Mouse (Mus musculus) neural tube, embryonic 13.5 days (tissue): ENCODE results near the gene Eef1akmt2. TPM values are rescaled to one million over a fixed set of nuclear protein-coding genes. Genes with fewer than 3 reads are reported as not detected.

Experiments
- ATAC-seq: fragments of 200-750 bp; cut with Nextera tagmentation; 2 replicates; pipeline ENCODE4 v1.8.0; 2017; ENCODE audit warnings: low read depth, mild to moderate bottlenecking, moderate TSS enrichment, moderate library complexity
- H3K27ac ChIP-seq: fragments of 300-500 bp; sonication (generic); replicated peaks from 2 replicates; pipeline ENCODE4 v1.5.1; 2015; ENCODE audit warnings: moderate library complexity, mild to moderate bottlenecking, inconsistent platforms
- H3K27me3 ChIP-seq: fragments of 300-500 bp; sonication (generic); 2 replicates; pipeline ENCODE4 v1.6.1; 2015; ENCODE audit warnings: mild to moderate bottlenecking, inconsistent platforms
- H3K36me3 ChIP-seq: fragments of 300-500 bp; sonication (generic); 2 replicates; pipeline ENCODE4 v1.6.1; 2015; ENCODE audit warnings: mild to moderate bottlenecking, inconsistent platforms
- H3K4me1 ChIP-seq: fragments of 300-500 bp; sonication (generic); replicated peaks from 2 replicates; pipeline ENCODE4 v1.6.1; 2015; ENCODE audit warnings: inconsistent platforms
- H3K4me2 ChIP-seq: fragments of 300-500 bp; sonication (generic); 2 replicates; pipeline ENCODE4 v1.6.1; 2015; ENCODE audit warnings: inconsistent platforms, mild to moderate bottlenecking, moderate library complexity
- H3K4me3 ChIP-seq: fragments of 300-500 bp; sonication (generic); 2 replicates; pipeline ENCODE4 v1.5.1; 2015; ENCODE audit warnings: mild to moderate bottlenecking, inconsistent platforms
- H3K9ac ChIP-seq: fragments of 300-500 bp; sonication (generic); 2 replicates; pipeline ENCODE4 v1.6.1; 2015; ENCODE audit warnings: moderate library complexity, mild to moderate bottlenecking, inconsistent platforms
- H3K9me3 ChIP-seq: fragments of 300-500 bp; sonication (generic); 2 replicates; pipeline ENCODE4 v1.6.1; 2016; ENCODE audit warnings: inconsistent platforms
- WGBS: fragments of 180-500 bp; shearing (Covaris S2); methylation state at CpG from one replicate; pipeline ENCODE4 v1.1.7; 2015; 5-methylcytosine and 5-hydroxymethylcytosine counted together
- polyA plus RNA-seq: library from polyadenylated mRNA; unstranded; fragments of >200 nt; fragmentation: Nextera tagmentation; extraction: Ambion mirVana; gene quantifications from 2 replicates; pipeline ENCODE4 v1.2.1, GENCODE M21; 2015

The Eef1akmt2 gene
- polyA plus RNA-seq, 1 experiment from 2014 or later = 87.9 TPM

- Histone ChIP-seq H3K27me3 (no peaks in the 10 kb centered on the region), H3K4me3 (no peak overlapping the region), H3K36me3 (no peaks in the 10 kb centered on the region), H3K9ac (no peak overlapping the region), H3K27ac (no peak overlapping the region), H3K9me3 (no peaks in the 10 kb centered on the region), H3K4me1 (peaks cover 33% of the 10 kb centered on the region), H3K4me2 (no peak overlapping the region)
- no peak for ATAC-seq
- 64% methylated on average over 5 of the region's 5 CpGs for WGBS
Observed at GRCm38 (mm10) chr7:132815081-132815480, 37.4 kb downstream of the Eef1akmt2 start.

GRCm38 (mm10) chr7:132814089-132814450 is 38.4 kb downstream of the Eef1akmt2 start:
- no peak for ATAC-seq
- peak overlapping the region; percentile 81 for H3K4me2 ChIP-seq
- WGBS = 0% methylated on average over 7 of the region's 7 CpGs
- H3K27ac ChIP-seq = peak overlapping the region; percentile 85
- peak overlapping the region; percentile 88 for H3K9ac ChIP-seq
- H3K36me3 ChIP-seq = no peaks in the 10 kb centered on the region
- H3K4me1 ChIP-seq = peaks cover 43% of the 10 kb centered on the region
- H3K9me3 ChIP-seq = no peaks in the 10 kb centered on the region
- H3K4me3 ChIP-seq = peak overlapping the region; percentile 71
- H3K27me3 ChIP-seq = no peaks in the 10 kb centered on the region

DNA sequence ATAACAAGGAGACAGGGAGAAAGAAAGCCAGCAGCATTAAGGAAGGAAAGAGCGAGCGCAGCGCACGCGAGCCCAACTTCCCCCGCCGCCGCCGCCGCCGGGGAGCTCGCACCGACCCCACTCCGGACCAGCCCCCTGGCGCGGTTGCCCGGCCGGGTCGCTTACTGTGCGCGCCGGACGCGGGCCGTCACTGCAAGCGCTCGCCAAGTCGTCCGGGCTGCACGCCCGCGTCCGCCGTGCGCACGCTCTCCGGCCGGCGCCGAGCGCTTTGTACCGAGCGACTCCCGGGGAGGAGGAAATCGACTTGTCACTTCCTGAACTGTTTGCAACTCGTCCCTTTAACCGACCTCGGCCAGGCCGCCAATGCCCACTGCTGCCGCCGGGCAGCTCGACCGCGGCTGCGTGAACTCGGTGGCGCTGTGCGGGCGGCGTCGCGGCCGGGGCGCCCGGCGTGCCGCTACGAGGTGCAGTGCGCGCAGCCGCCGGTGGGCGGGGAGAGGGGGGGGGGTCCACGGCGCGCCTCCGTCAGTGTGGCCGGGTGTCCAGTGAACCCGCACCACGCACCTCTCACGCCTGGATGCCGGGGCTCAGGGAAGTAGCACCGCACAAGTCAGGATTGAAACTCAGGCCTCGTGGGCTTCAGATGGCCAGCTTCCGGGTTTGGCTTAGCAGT is 38.9 kb downstream of the Eef1akmt2 start, which contains the start of gene Fam53b:
Fam53b (minus strand) TSS at position 471 of the 673 bp plus-strand sequence.
- Histone ChIP-seq H3K36me3 (no peaks in the 10 kb centered on the region), H3K4me1 (peaks cover 48% of the 10 kb centered on the region), H3K27ac (peak within 1 kb of the TSS; percentile 85), H3K4me3 (peak within 1 kb of the TSS; percentile 71), H3K9me3 (no peaks in the 10 kb centered on the region), H3K27me3 (no peaks in the 10 kb centered on the region), H3K9ac (peak within 1 kb of the TSS; percentile 88), H3K4me2 (peak within 1 kb of the TSS; percentile 81)
- WGBS = under 1% methylated on average over 80 of the region's 85 CpGs
- ATAC-seq = peak; percentile 55

GRCm38 (mm10) chr7:132812619-132813415 is 39.7 kb downstream of the Eef1akmt2 start:
- Histone ChIP-seq H3K9me3 (no peaks in the 10 kb centered on the region), H3K36me3 (no peaks in the 10 kb centered on the region), H3K4me3 (peak overlapping the region; percentile 71), H3K27ac (peak overlapping the region; percentile 85), H3K4me2 (peak overlapping the region; percentile 81), H3K9ac (peak overlapping the region; percentile 88), H3K27me3 (no peaks in the 10 kb centered on the region), H3K4me1 (peaks cover 56% of the 10 kb centered on the region)
- 0% methylated on average over 59 of the region's 59 CpGs for WGBS
- peak; percentile 42 for ATAC-seq

DNA sequence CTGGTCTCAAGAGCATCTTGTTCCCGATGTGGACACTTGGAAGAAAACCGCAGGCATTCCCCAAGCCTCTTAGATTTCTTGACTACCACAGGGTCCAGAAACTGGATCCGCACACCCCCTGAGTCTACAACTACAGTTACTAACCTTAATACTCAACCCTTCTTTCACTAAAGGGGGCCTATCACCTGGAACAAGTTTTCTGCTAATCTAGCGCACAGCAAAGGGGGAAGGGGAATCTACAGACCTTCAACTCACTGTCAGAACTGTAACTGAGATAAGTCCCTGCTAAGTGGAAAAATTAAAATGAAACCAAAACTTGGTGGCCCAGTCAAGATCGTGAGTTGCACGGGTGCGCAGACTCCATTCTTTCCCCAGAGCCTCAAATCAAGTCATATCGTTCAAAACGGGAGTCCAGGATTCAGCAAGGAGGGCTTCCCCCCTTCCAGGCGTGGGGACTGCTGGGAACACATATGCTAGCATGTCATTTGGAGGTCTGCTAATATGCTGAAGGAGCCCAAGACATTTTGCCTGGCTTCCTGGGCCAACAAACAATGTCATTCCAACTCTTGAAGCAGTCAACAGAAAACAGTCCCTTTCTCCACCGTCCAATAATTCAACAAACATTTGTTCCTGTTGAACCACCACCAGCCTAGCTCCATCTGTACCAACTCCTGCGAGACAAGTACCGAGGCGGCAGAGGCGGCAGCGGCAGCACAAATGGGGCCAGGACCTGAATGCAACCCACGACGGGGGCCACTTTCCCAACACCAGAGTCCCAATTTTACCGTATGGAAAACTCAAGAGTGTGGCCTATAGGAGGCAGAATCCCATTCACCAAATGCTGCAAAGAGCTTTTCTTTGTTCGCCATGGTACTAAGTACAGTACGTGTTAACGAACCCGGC is 40.5 kb downstream of the Eef1akmt2 start:
- Histone ChIP-seq H3K27me3 (no peaks in the 10 kb centered on the region), H3K36me3 (no peaks in the 10 kb centered on the region), H3K4me2 (peak overlapping the region; percentile 81), H3K4me3 (peak overlapping the region; percentile 71), H3K9me3 (no peaks in the 10 kb centered on the region), H3K4me1 (peaks cover 64% of the 10 kb centered on the region), H3K27ac (peak overlapping the region; percentile 85), H3K9ac (peak overlapping the region; percentile 88)
- ATAC-seq = no peak
- WGBS = 10% methylated on average over 23 of the region's 23 CpGs

GRCm38 (mm10) chr7:132810879-132811278 is 41.6 kb downstream of the Eef1akmt2 start:
- no peaks in the 10 kb centered on the region for H3K9me3 ChIP-seq
- peak overlapping the region; percentile 81 for H3K4me2 ChIP-seq
- H3K27me3 ChIP-seq = no peaks in the 10 kb centered on the region
- H3K4me3 ChIP-seq = 0 out of 2 replicates have a peak overlapping the region, but pooled peaks have one; percentile 71
- H3K36me3 ChIP-seq = no peaks in the 10 kb centered on the region
- WGBS = 50% methylated on average over 1 of the region's 1 CpGs
- peaks cover 75% of the 10 kb centered on the region for H3K4me1 ChIP-seq
- ATAC-seq = peak; percentile 24; the same call in 1 of the 2 replicates
- H3K9ac ChIP-seq = no peak overlapping the region
- H3K27ac ChIP-seq = peak overlapping the region; percentile 79

GRCm38 (mm10) chr7:132810368-132810767 is 42.1 kb downstream of the Eef1akmt2 start:
- WGBS = 10% methylated on average over 6 of the region's 6 CpGs
- H3K36me3 ChIP-seq = no peaks in the 10 kb centered on the region
- H3K9me3 ChIP-seq = no peaks in the 10 kb centered on the region
- peak overlapping the region; percentile 81 for H3K4me2 ChIP-seq
- peak overlapping the region; percentile 79 for H3K27ac ChIP-seq
- H3K4me3 ChIP-seq = no peak overlapping the region
- H3K9ac ChIP-seq = no peak overlapping the region
- 0 out of 2 replicates have a peak, but pooled peaks have one; percentile 16 for ATAC-seq
- H3K4me1 ChIP-seq = peaks cover 80% of the 10 kb centered on the region
- no peaks in the 10 kb centered on the region for H3K27me3 ChIP-seq

DNA sequence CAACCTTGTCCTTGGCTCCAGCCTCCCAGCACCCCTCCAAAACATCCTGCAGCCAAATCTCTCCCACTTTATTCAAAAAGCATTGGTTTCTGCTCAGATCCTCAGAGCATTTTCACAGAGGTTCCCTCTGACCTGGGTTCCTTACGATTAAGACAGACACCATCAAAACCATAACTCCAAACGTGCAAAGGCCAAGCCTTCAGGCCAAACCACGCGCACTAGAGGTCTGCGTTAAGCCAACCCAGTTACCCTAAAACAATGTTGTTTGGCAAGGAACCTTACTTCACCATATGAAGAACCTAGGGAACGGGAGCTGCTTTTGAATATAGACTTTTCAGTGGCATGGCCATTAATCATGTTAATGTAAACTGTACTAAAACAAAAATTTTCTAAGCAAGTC is 42.8 kb downstream of the Eef1akmt2 start:
- no peaks in the 10 kb centered on the region for H3K9me3 ChIP-seq
- no peaks in the 10 kb centered on the region for H3K36me3 ChIP-seq
- peak overlapping the region; percentile 79 for H3K27ac ChIP-seq
- H3K9ac ChIP-seq = peak overlapping the region; percentile 47; the same call in 1 of the 2 replicates
- peaks cover 85% of the 10 kb centered on the region for H3K4me1 ChIP-seq
- no peaks in the 10 kb centered on the region for H3K27me3 ChIP-seq
- whole genome bisulfite sequencing = 20% methylated on average over 6 of the region's 6 CpGs
- peak overlapping the region; percentile 81 for H3K4me2 ChIP-seq
- ATAC-seq = no peak
- no peak overlapping the region for H3K4me3 ChIP-seq

- WGBS = 1% methylated on average over 20 of the region's 20 CpGs
- H3K4me1 ChIP-seq = peaks cover 86% of the 10 kb centered on the region
- peak; percentile 19 for ATAC-seq
Observed at GRCm38 (mm10) chr7:132808841-132809682, 43.4 kb downstream of the Eef1akmt2 start.

GRCm38 (mm10) chr7:132808051-132808796 is 44.2 kb downstream of the Eef1akmt2 start:
- Histone ChIP-seq H3K4me3 (no peak overlapping the region), H3K4me2 (peak overlapping the region; percentile 81; the same call in 1 of the 2 replicates), H3K9ac (peak overlapping the region; percentile 47), H3K27me3 (no peaks in the 10 kb centered on the region), H3K27ac (peak overlapping the region; percentile 79), H3K36me3 (no peaks in the 10 kb centered on the region), H3K9me3 (no peaks in the 10 kb centered on the region), H3K4me1 (peaks cover 88% of the 10 kb centered on the region)
- no peak for ATAC-seq
- WGBS = 38% methylated on average over 7 of the region's 7 CpGs

More at GRCm38 (mm10) chr7:132808841-132809682, 43.4 kb downstream of the Eef1akmt2 start:
- H3K36me3 ChIP-seq = no peaks in the 10 kb centered on the region
- H3K9ac ChIP-seq = peak overlapping the region; percentile 47
- H3K27ac ChIP-seq = peak overlapping the region; percentile 79
- H3K27me3 ChIP-seq = no peaks in the 10 kb centered on the region
- no peaks in the 10 kb centered on the region for H3K9me3 ChIP-seq
- peak overlapping the region; percentile 81 for H3K4me2 ChIP-seq
- no peak overlapping the region; the same call in 1 of the 2 replicates for H3K4me3 ChIP-seq
